ENCODE assay signal across 14 mouse cellular contexts in the genomic region with DNA sequence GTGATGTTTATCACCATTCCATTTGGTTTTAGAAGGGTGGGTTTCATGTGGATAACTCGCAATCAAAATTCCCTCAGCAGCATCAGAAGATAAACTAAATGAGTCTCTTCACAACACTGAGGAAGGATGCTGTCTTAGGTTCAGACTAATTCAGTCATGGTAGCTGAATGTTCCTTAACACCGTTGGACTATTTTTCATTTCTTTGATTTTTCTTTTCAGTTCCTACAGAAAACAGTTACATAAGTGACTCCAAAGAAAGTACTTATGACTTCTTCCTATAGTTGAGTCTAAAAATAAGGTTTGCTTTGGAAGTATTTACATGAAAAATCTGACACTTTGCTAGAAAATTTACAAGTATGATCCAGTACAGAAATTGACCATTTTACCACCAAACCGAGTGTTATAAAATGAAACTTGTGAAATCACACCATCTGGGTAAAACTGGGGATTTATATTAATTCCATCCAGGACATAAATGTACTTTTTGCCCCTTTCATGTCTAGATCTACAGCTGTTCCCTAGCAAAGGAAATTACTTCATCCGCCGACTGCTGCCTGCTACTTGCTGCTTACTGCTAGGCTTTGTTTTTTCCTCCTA.
"Had no signal": no experiment of that assay in that cellular context is flagged by ENCODE, and none has a peak within 500 bp of the region (broad histone marks: within the 10 kb centered on the region; RNA-seq: fewer than 3 reads in every experiment).

No protein-coding gene starts in this region.

- H3K4me1 ChIP-seq: intestine, embryonic 15.5 days; limb, embryonic 12.5 days; midbrain, embryonic 13.5 days; neural tube, embryonic 15.5 days had no signal

- H3K27ac ChIP-seq: intestine, embryonic 15.5 days; layer of hippocampus, adult 2 months; limb, embryonic 12.5 days; liver, embryonic 14.5 days; midbrain, embryonic 13.5 days; neural tube, embryonic 15.5 days had no signal

- DNase-seq: kidney, adult 18-20 months; kidney, postnatal 10 days; kidney, postnatal 4 days; lung, adult 18-20 months; spleen, adult 18-20 months; thymus, adult 2 months; thymus, postnatal 36 days had no signal

- H3K36me3 ChIP-seq: intestine, embryonic 15.5 days; limb, embryonic 12.5 days; midbrain, embryonic 13.5 days; neural tube, embryonic 15.5 days had no signal

- H3K9me3 ChIP-seq: intestine, embryonic 15.5 days; limb, embryonic 12.5 days; midbrain, embryonic 13.5 days; neural tube, embryonic 15.5 days had no signal

- H3K9ac ChIP-seq: intestine, embryonic 15.5 days; limb, embryonic 12.5 days; liver, embryonic 14.5 days; midbrain, embryonic 13.5 days; neural tube, embryonic 15.5 days had no signal

- H3K4me3 ChIP-seq: intestine, embryonic 15.5 days; layer of hippocampus, adult 2 months; limb, embryonic 12.5 days; midbrain, embryonic 13.5 days; myocyte; neural tube, embryonic 15.5 days had no signal

- H3K27me3 ChIP-seq: intestine, embryonic 15.5 days; limb, embryonic 12.5 days; midbrain, embryonic 13.5 days; neural tube, embryonic 15.5 days had no signal

- ATAC-seq: intestine, embryonic 15.5 days; midbrain, embryonic 13.5 days had no signal

- H3K4me2 ChIP-seq: intestine, embryonic 15.5 days; limb, embryonic 12.5 days; midbrain, embryonic 13.5 days; neural tube, embryonic 15.5 days had no signal
